Mouse (Mus musculus): ENCODE measurements around the gene Hipk3. TPM values are rescaled to one million over a fixed set of nuclear protein-coding genes. Genes with fewer than 3 reads are reported as not detected.

Gene Hipk3
- 7.6 and 8.0 TPM in 2 replicates for polyA plus RNA-seq (2015; fragmentation: Nextera tagmentation; extraction: Ambion mirVana)

GRCm38 (mm10) chr2:104493951-104494800 lies at the start of gene Hipk3:
Hipk3 (minus strand) TSS chr2:104494446.
- Histone ChIP-seq H3K4me3 (peak within 1 kb of the TSS; percentile 87), H3K9me3 (no peaks in the 10 kb centered on the region), H3K27me3 (replicated peaks) (no peaks in the 10 kb centered on the region), H3K4me2 (peak within 1 kb of the TSS; percentile 75), H3K36me3 (replicated peaks) (no peaks in the 10 kb centered on the region), H3K27ac (peak within 1 kb of the TSS; percentile 99), H3K4me1 (peaks cover 18% of the 10 kb centered on the region), H3K9ac (peak within 1 kb of the TSS; percentile 97)
- peak; percentile 92 for ATAC-seq (replicated peaks)
- WGBS = under 1% methylated on average over 91 of the region's 98 CpGs

- no peaks in the 10 kb centered on the region for H3K4me1 ChIP-seq
- no peak overlapping the region for H3K4me3 ChIP-seq
- H3K4me2 ChIP-seq = no peak overlapping the region
- H3K36me3 ChIP-seq (replicated peaks) = no peaks in the 10 kb centered on the region
- no peak overlapping the region for H3K9ac ChIP-seq
- H3K27ac ChIP-seq = no peak overlapping the region
- WGBS = 65% methylated on average over 2 of the region's 2 CpGs
- H3K9me3 ChIP-seq = no peaks in the 10 kb centered on the region
- H3K27me3 ChIP-seq (replicated peaks) = no peaks in the 10 kb centered on the region
- ATAC-seq (replicated peaks) = no peak
Observed at GRCm38 (mm10) chr2:104540286-104540685, 46.0 kb upstream of the Hipk3 start.

GRCm38 (mm10) chr2:104534751-104535150 lies 40.5 kb upstream of the Hipk3 start:
- WGBS = 96% methylated on average over 3 of the region's 3 CpGs
- Histone ChIP-seq H3K4me1 (no peaks in the 10 kb centered on the region), H3K4me3 (no peak overlapping the region), H3K9ac (no peak overlapping the region), H3K27me3 (replicated peaks) (no peaks in the 10 kb centered on the region), H3K27ac (no peak overlapping the region), H3K9me3 (no peaks in the 10 kb centered on the region), H3K36me3 (replicated peaks) (no peaks in the 10 kb centered on the region), H3K4me2 (no peak overlapping the region)
- ATAC-seq (replicated peaks) = no peak

- ATAC-seq (replicated peaks) = no peak
Observed at GRCm38 (mm10) chr2:104532548-104532947, 38.3 kb upstream of the Hipk3 start.

GRCm38 (mm10) chr2:104526559-104526958 lies 32.3 kb upstream of the Hipk3 start:
- no peak overlapping the region for H3K4me2 ChIP-seq
- H3K27me3 ChIP-seq (replicated peaks) = no peaks in the 10 kb centered on the region
- H3K4me1 ChIP-seq = no peaks in the 10 kb centered on the region
- H3K9ac ChIP-seq = no peak overlapping the region
- no peak for ATAC-seq (replicated peaks)
- no peaks in the 10 kb centered on the region for H3K36me3 ChIP-seq (replicated peaks)
- no peak overlapping the region for H3K4me3 ChIP-seq
- no peak overlapping the region for H3K27ac ChIP-seq
- H3K9me3 ChIP-seq = no peaks in the 10 kb centered on the region
- 86% methylated on average over 3 of the region's 3 CpGs for WGBS

More at GRCm38 (mm10) chr2:104532548-104532947, 38.3 kb upstream of the Hipk3 start:
- H3K9me3 ChIP-seq = no peaks in the 10 kb centered on the region
- WGBS = 86% methylated on average over 1 of the region's 1 CpGs
- H3K4me2 ChIP-seq = no peak overlapping the region
- no peak overlapping the region for H3K9ac ChIP-seq
- no peaks in the 10 kb centered on the region for H3K27me3 ChIP-seq (replicated peaks)
- H3K4me1 ChIP-seq = no peaks in the 10 kb centered on the region
- H3K36me3 ChIP-seq (replicated peaks) = no peaks in the 10 kb centered on the region
- H3K4me3 ChIP-seq = no peak overlapping the region
- no peak overlapping the region for H3K27ac ChIP-seq

- Histone ChIP-seq H3K27ac (no peak overlapping the region), H3K9ac (no peak overlapping the region), H3K36me3 (replicated peaks) (no peaks in the 10 kb centered on the region), H3K4me1 (no peaks in the 10 kb centered on the region), H3K9me3 (no peaks in the 10 kb centered on the region), H3K4me2 (no peak overlapping the region), H3K27me3 (replicated peaks) (no peaks in the 10 kb centered on the region), H3K4me3 (no peak overlapping the region)
- 77% methylated on average over 5 of the region's 5 CpGs for WGBS
- no peak for ATAC-seq (replicated peaks)
Observed at GRCm38 (mm10) chr2:104525506-104525905, 31.3 kb upstream of the Hipk3 start.

- WGBS = 87% methylated on average over 8 of the region's 8 CpGs
- Histone ChIP-seq H3K4me1 (no peaks in the 10 kb centered on the region), H3K27me3 (replicated peaks) (no peaks in the 10 kb centered on the region), H3K36me3 (replicated peaks) (no peaks in the 10 kb centered on the region), H3K4me3 (no peak overlapping the region), H3K27ac (no peak overlapping the region), H3K9me3 (peaks cover 3% of the 10 kb centered on the region; the same call in 1 of the 2 replicates), H3K9ac (no peak overlapping the region), H3K4me2 (no peak overlapping the region)
- no peak for ATAC-seq (replicated peaks)
Observed at GRCm38 (mm10) chr2:104511622-104512021, 17.4 kb upstream of the Hipk3 start.

GRCm38 (mm10) chr2:104502388-104502787 lies 8.1 kb upstream of the Hipk3 start:
- H3K9me3 ChIP-seq = no peaks in the 10 kb centered on the region
- 55% methylated on average over 3 of the region's 3 CpGs for WGBS
- ATAC-seq (replicated peaks) = no peak

GRCm38 (mm10) chr2:104501091-104501490 lies 6.8 kb upstream of the Hipk3 start:
- Histone ChIP-seq H3K4me3 (no peak overlapping the region), H3K9me3 (no peaks in the 10 kb centered on the region), H3K36me3 (replicated peaks) (no peaks in the 10 kb centered on the region), H3K9ac (no peak overlapping the region), H3K27ac (no peak overlapping the region), H3K27me3 (replicated peaks) (no peaks in the 10 kb centered on the region), H3K4me1 (no peaks in the 10 kb centered on the region), H3K4me2 (no peak overlapping the region)
- no peak for ATAC-seq (replicated peaks)
- 89% methylated on average over 2 of the region's 2 CpGs for WGBS

More at GRCm38 (mm10) chr2:104502388-104502787, 8.1 kb upstream of the Hipk3 start:
- no peak overlapping the region for H3K27ac ChIP-seq
- H3K27me3 ChIP-seq (replicated peaks) = no peaks in the 10 kb centered on the region
- no peak overlapping the region for H3K4me2 ChIP-seq
- no peak overlapping the region for H3K4me3 ChIP-seq
- H3K4me1 ChIP-seq = no peaks in the 10 kb centered on the region
- H3K36me3 ChIP-seq (replicated peaks) = no peaks in the 10 kb centered on the region
- no peak overlapping the region for H3K9ac ChIP-seq

GRCm38 (mm10) chr2:104497771-104498170 lies 3.5 kb upstream of the Hipk3 start:
- H3K9ac ChIP-seq = no peak overlapping the region
- no peak overlapping the region for H3K4me2 ChIP-seq
- H3K27me3 ChIP-seq (replicated peaks) = no peaks in the 10 kb centered on the region
- no peak overlapping the region for H3K27ac ChIP-seq
- no peaks in the 10 kb centered on the region for H3K9me3 ChIP-seq
- no peak overlapping the region for H3K4me3 ChIP-seq
- H3K36me3 ChIP-seq (replicated peaks) = no peaks in the 10 kb centered on the region
- WGBS = 56% methylated on average over 4 of the region's 4 CpGs
- ATAC-seq (replicated peaks) = no peak
- peaks cover 9% of the 10 kb centered on the region for H3K4me1 ChIP-seq

GRCm38 (mm10) chr2:104497231-104497630 lies 3.0 kb upstream of the Hipk3 start:
- H3K4me1 ChIP-seq = peaks cover 9% of the 10 kb centered on the region
- H3K9me3 ChIP-seq = no peaks in the 10 kb centered on the region
- H3K27ac ChIP-seq = no peak overlapping the region
- no peaks in the 10 kb centered on the region for H3K36me3 ChIP-seq (replicated peaks)
- no peak overlapping the region for H3K4me2 ChIP-seq
- H3K4me3 ChIP-seq = no peak overlapping the region
- H3K9ac ChIP-seq = no peak overlapping the region
- no peaks in the 10 kb centered on the region for H3K27me3 ChIP-seq (replicated peaks)
- WGBS = 86% methylated on average over 2 of the region's 2 CpGs
- ATAC-seq (replicated peaks) = no peak

- H3K4me1 ChIP-seq = peaks cover 14% of the 10 kb centered on the region
- no peaks in the 10 kb centered on the region for H3K9me3 ChIP-seq
- no peak overlapping the region for H3K27ac ChIP-seq
- no peak overlapping the region for H3K4me2 ChIP-seq
- no peak overlapping the region for H3K9ac ChIP-seq
- WGBS = 47% methylated on average over 5 of the region's 5 CpGs
- no peak overlapping the region for H3K4me3 ChIP-seq
- no peak for ATAC-seq (replicated peaks)
- H3K27me3 ChIP-seq (replicated peaks) = no peaks in the 10 kb centered on the region
- H3K36me3 ChIP-seq (replicated peaks) = no peaks in the 10 kb centered on the region
Observed at GRCm38 (mm10) chr2:104496206-104496605, 2.0 kb upstream of the Hipk3 start.

- 10% methylated on average over 9 of the region's 9 CpGs for WGBS
- peak overlapping the region; percentile 97 for H3K9ac ChIP-seq
- H3K9me3 ChIP-seq = no peaks in the 10 kb centered on the region
Observed at GRCm38 (mm10) chr2:104494801-104495185, 547 bp upstream of the Hipk3 start.

More at GRCm38 (mm10) chr2:104494801-104495185, 547 bp upstream of the Hipk3 start:
- Histone ChIP-seq H3K4me3 (peak overlapping the region; percentile 87), H3K36me3 (replicated peaks) (no peaks in the 10 kb centered on the region), H3K27me3 (replicated peaks) (no peaks in the 10 kb centered on the region), H3K4me1 (peaks cover 18% of the 10 kb centered on the region), H3K27ac (peak overlapping the region; percentile 99), H3K4me2 (peak overlapping the region; percentile 75)
- ATAC-seq (replicated peaks) = no peak

All from midbrain, embryonic 15.5 days (tissue).